Mouse (Mus musculus) spleen, adult 2 months (tissue): ENCODE results near the gene Crtc2. TPM values are rescaled to one million over a fixed set of nuclear protein-coding genes. Genes with fewer than 3 reads are reported as not detected.

Source experiments
- DNase-seq, 2 experiments: peaks; one replicate each; pipeline versions ENCODE4 v3.0.0 to v3.0.0-alpha.2; 2012 to 2021; ENCODE audit warnings: low spot score in 2 of 2, low read depth in 1 of 2
- H3K27ac ChIP-seq: fragments of 200-500 bp; 2 replicates; pipeline ENCODE4 v1.5.1; 2012; ENCODE audit warnings: low read length, inconsistent platforms; ENCODE audit not compliant: insufficient read depth
- H3K27me3 ChIP-seq: fragments of 200-500 bp; 2 replicates; pipeline ENCODE4 v1.6.1; 2012; ENCODE audit warnings: mild to moderate bottlenecking, moderate library complexity, low read length, inconsistent platforms; ENCODE audit not compliant: control insufficient read depth, insufficient read depth
- H3K36me3 ChIP-seq: fragments of 200-500 bp; 2 replicates; pipeline ENCODE4 v1.6.1; 2012; ENCODE audit warnings: mild to moderate bottlenecking, low read length, inconsistent platforms; ENCODE audit not compliant: control insufficient read depth, insufficient read depth
- H3K4me1 ChIP-seq: fragments of 200-500 bp; 2 replicates; pipeline ENCODE4 v1.6.1; 2011; ENCODE audit warnings: inconsistent platforms; ENCODE audit not compliant: control insufficient read depth, insufficient read depth, insufficient read length
- H3K4me3 ChIP-seq: fragments of 200-500 bp; 2 replicates; pipeline ENCODE4 v1.5.1; 2011; ENCODE audit warnings: mild to moderate bottlenecking, inconsistent platforms; ENCODE audit not compliant: insufficient read depth, insufficient read length; ENCODE audit errors: extremely low read depth
- CTCF ChIP-seq: fragments of 200-500 bp; IDR thresholded peaks from 2 replicates; pipeline ENCODE4 v1.5.1; 2011; ENCODE audit warnings: mild to moderate bottlenecking, inconsistent platforms; ENCODE audit not compliant: insufficient read depth, insufficient read length, insufficient replicate concordance; ENCODE audit errors: extremely low read depth
- POLR2A ChIP-seq: fragments of 200-500 bp; IDR thresholded peaks from 2 replicates; pipeline ENCODE4 v1.6.1; 2011; ENCODE audit warnings: low read depth, low read length, inconsistent platforms
- WGBS: fragments of 180-500 bp; shearing (Covaris S2); methylation state at CpG from one replicate; pipeline ENCODE4 v1.1.7; 2018; 5-methylcytosine and 5-hydroxymethylcytosine counted together
- polyA plus RNA-seq: library from polyadenylated mRNA; depleted of rRNA; stranded (reverse); fragments of >200 nt; gene quantifications from 2 replicates; pipeline ENCODE4 v1.2.3, GENCODE M21; 2012

The Crtc2 gene
- polyA plus RNA-seq, 1 experiment, result 105 TPM

GRCm38 (mm10) chr3:90264687-90265033 lies 10.7 kb downstream of the Crtc2 start:
- Histone ChIP-seq H3K36me3 (peaks cover 47% of the 10 kb centered on the region), H3K27me3 (no peaks in the 10 kb centered on the region), H3K27ac (peak overlapping the region; percentile 98), H3K4me1 (peaks cover 23% of the 10 kb centered on the region; the same call in 1 of the 2 replicates), H3K4me3 (peak overlapping the region; percentile 68; the same call in 1 of the 2 replicates)
- 8% methylated on average over 10 of the region's 10 CpGs for WGBS
- TF ChIP-seq CTCF (no peak), POLR2A (peak; percentile 49; the same call in 1 of the 2 replicates)
- DNase-seq, result peak in 1 of 2 experiments; percentile 81

GRCm38 (mm10) chr3:90265034-90265931 lies 11.3 kb downstream of the Crtc2 start, which contains the start of gene Dennd4b:
Gene Dennd4b (plus strand): TSS chr3:90265185.
- Histone ChIP-seq H3K4me3 (peak within 1 kb of the TSS; percentile 70), H3K36me3 (peaks cover 47% of the 10 kb centered on the region), H3K4me1 (peaks cover 23% of the 10 kb centered on the region; the same call in 1 of the 2 replicates), H3K27me3 (no peaks in the 10 kb centered on the region), H3K27ac (peak within 1 kb of the TSS; percentile 99)
- TF ChIP-seq CTCF (peak; percentile 82), POLR2A (peak; percentile 8)
- DNase-seq, result peak; percentile 94
- WGBS, result under 1% methylated on average over 78 of the region's 87 CpGs

- peaks cover 23% of the 10 kb centered on the region; the same call in 1 of the 2 replicates for H3K4me1 ChIP-seq
- peaks cover 47% of the 10 kb centered on the region for H3K36me3 ChIP-seq
- H3K4me3 ChIP-seq, result peak overlapping the region; percentile 70
- 2% methylated on average over 16 of the region's 16 CpGs for WGBS
- DNase-seq, result peak; percentile 64 to 66
- H3K27ac ChIP-seq, result peak overlapping the region; percentile 99
- TF ChIP-seq CTCF (no peak), POLR2A (peak; percentile 82)
- H3K27me3 ChIP-seq, result no peaks in the 10 kb centered on the region
Measured at GRCm38 (mm10) chr3:90265932-90266741, 12.2 kb downstream of the Crtc2 start.

GRCm38 (mm10) chr3:90266901-90267775 lies 13.2 kb downstream of the Crtc2 start:
- peak overlapping the region; percentile 99; the same call in 1 of the 2 replicates for H3K27ac ChIP-seq
- no peaks in the 10 kb centered on the region for H3K27me3 ChIP-seq
- peaks cover 23% of the 10 kb centered on the region; the same call in 1 of the 2 replicates for H3K4me1 ChIP-seq
- peak overlapping the region; percentile 70 for H3K4me3 ChIP-seq
- H3K36me3 ChIP-seq, result peaks cover 51% of the 10 kb centered on the region
- no peak for DNase-seq
- TF ChIP-seq CTCF (no peak), POLR2A (no peak)
- WGBS, result 58% methylated on average over 20 of the region's 20 CpGs

- WGBS, result 93% methylated on average over 11 of the region's 11 CpGs
- TF ChIP-seq POLR2A (no peak), CTCF (no peak)
- H3K36me3 ChIP-seq, result peaks cover 54% of the 10 kb centered on the region
- no peak overlapping the region; the same call in 1 of the 2 replicates for H3K4me3 ChIP-seq
- DNase-seq, result no peak
- H3K27me3 ChIP-seq, result no peaks in the 10 kb centered on the region
- H3K27ac ChIP-seq, result no peak overlapping the region
- H3K4me1 ChIP-seq, result peaks cover 18% of the 10 kb centered on the region; the same call in 1 of the 2 replicates
Measured at GRCm38 (mm10) chr3:90268190-90268589, 14.2 kb downstream of the Crtc2 start.

- peaks cover 13% of the 10 kb centered on the region; the same call in 1 of the 2 replicates for H3K4me1 ChIP-seq
- WGBS, result 93% methylated on average over 16 of the region's 16 CpGs
Measured at GRCm38 (mm10) chr3:90268971-90269370, 15.0 kb downstream of the Crtc2 start.

More at GRCm38 (mm10) chr3:90268971-90269370, 15.0 kb downstream of the Crtc2 start:
- no peak for DNase-seq
- H3K27ac ChIP-seq, result no peak overlapping the region
- no peaks in the 10 kb centered on the region for H3K27me3 ChIP-seq
- TF ChIP-seq CTCF, result no peak
- no peak overlapping the region for H3K4me3 ChIP-seq
- peaks cover 55% of the 10 kb centered on the region for H3K36me3 ChIP-seq
